ENCODE assay signal across 17 mouse cellular contexts in the genomic region with DNA sequence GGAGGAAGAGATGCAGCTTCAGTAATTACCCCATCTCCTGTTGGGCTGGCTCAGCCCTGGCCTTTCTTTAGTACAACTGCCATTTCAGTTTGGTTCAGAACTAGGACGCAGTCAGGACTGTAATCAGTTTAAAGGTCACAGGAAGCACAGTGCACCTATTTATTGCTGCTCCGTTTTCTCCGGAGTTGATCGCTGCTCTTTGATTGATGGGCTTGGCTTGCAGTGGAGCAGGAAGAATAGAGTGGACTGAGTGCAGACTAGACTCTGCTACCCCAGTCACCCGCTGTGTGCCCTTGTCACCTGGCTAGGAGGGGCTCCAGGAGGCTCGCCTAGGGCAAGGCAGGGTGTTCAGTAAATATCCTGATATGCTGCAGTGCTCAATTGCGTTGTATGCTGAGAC. TPM values are rescaled to one million over a fixed set of nuclear protein-coding genes. Genes with fewer than 3 reads are reported as not detected.
DNase-seq lines count a peak whose midpoint lies in the region; ATAC-seq and TF ChIP-seq lines count a peak whose summit lies in the region.
"Had no signal": no experiment of that assay in that cellular context is flagged by ENCODE, and none has a peak within 500 bp of the region (broad histone marks: within the 10 kb centered on the region; RNA-seq: fewer than 3 reads in every experiment).

No protein-coding gene starts in this region.

- intact Hi-C loops in left cerebral cortex, postnatal 10 days (cut with DNase I): no loop called here

- no peaks in the 10 kb centered on the region for H3K9me3 ChIP-seq in intestine, embryonic 14.5 days (ENCODE audit: control insufficient read depth, low read length)
- no peaks in the 10 kb centered on the region for H3K9me3 ChIP-seq in stomach, embryonic 15.5 days
- H3K9me3 ChIP-seq: forebrain, embryonic 13.5 days; neural tube, embryonic 12.5 days had no signal

- H3K27ac ChIP-seq in layer of hippocampus, adult 2 months: peak overlapping the region; percentile 69
- H3K27ac ChIP-seq in intestine, embryonic 14.5 days (ENCODE audit: low read depth): no peak overlapping the region
- H3K27ac ChIP-seq in stomach, embryonic 15.5 days: no peak overlapping the region
- H3K27ac ChIP-seq: forebrain, embryonic 13.5 days; heart, adult 2 months; left cerebral cortex, adult 2 months; neural tube, embryonic 12.5 days had no signal

- no peak overlapping the region for H3K4me3 ChIP-seq in layer of hippocampus, adult 2 months
- no peak overlapping the region for H3K4me3 ChIP-seq in intestine, embryonic 14.5 days (ENCODE audit: low read depth, low read length)
- no peak overlapping the region for H3K4me3 ChIP-seq in stomach, embryonic 15.5 days (replicated peaks)
- H3K4me3 ChIP-seq: forebrain, embryonic 13.5 days; heart, adult 2 months; left cerebral cortex, adult 2 months; neural tube, embryonic 12.5 days had no signal

- WGBS in intestine, embryonic 14.5 days: 21% methylated on average over 7 of the region's 7 CpGs
- WGBS in stomach, embryonic 15.5 days: 24% methylated on average over 7 of the region's 7 CpGs

- DNase-seq in adrenal gland, adult (ENCODE audit: inconsistent age in 2 of 2, low spot score in 1 of 2): peak; percentile 76 to 85
- DNase-seq in adrenal gland, postnatal 4 days (ENCODE audit: low spot score in 2 of 2): no peak
- no peak for DNase-seq in layer of hippocampus, adult 2 months (ENCODE audit: low spot score in 2 of 2)
- no peak for DNase-seq in layer of hippocampus, adult 11-12 months (ENCODE audit: low spot score)
- peak; percentile 55 for DNase-seq in intestine, embryonic 14.5 days (ENCODE audit: low spot score)
- no peak for DNase-seq in left cerebral cortex, postnatal 10 days (ENCODE audit: extremely low spot score in 1 of 2, low spot score in 2 of 2)
- DNase-seq in right cerebral cortex, postnatal 25 days: no peak
- DNase-seq: cerebellum, adult 8-10 months; embryo, embryonic 11 days; heart, adult 2 months; lung, embryonic 14.5 days; midbrain, embryonic 14.5 days had no signal

- H3K9ac ChIP-seq in intestine, embryonic 14.5 days (ENCODE audit: low read length): no peak overlapping the region
- no peak overlapping the region for H3K9ac ChIP-seq in stomach, embryonic 15.5 days
- H3K9ac ChIP-seq: forebrain, embryonic 13.5 days; lung, embryonic 14.5 days; neural tube, embryonic 12.5 days had no signal

- H3K27me3 ChIP-seq in intestine, embryonic 14.5 days (replicated peaks; ENCODE audit: control insufficient read depth, insufficient read depth, low read length): no peaks in the 10 kb centered on the region
- no peaks in the 10 kb centered on the region for H3K27me3 ChIP-seq in stomach, embryonic 15.5 days (replicated peaks)
- H3K27me3 ChIP-seq: forebrain, embryonic 13.5 days; neural tube, embryonic 12.5 days had no signal

- H3K4me2 ChIP-seq in intestine, embryonic 14.5 days (ENCODE audit: low read length): no peak overlapping the region
- H3K4me2 ChIP-seq in stomach, embryonic 15.5 days: no peak overlapping the region
- H3K4me2 ChIP-seq: forebrain, embryonic 13.5 days; lung, embryonic 14.5 days; neural tube, embryonic 12.5 days had no signal

- TF ChIP-seq CTCF in layer of hippocampus, adult 2 months (conservative IDR thresholded peaks at IDR 0.05): no peak

- ATAC-seq in intestine, embryonic 14.5 days (replicated peaks; ENCODE audit: low FRiP score, low TSS enrichment, low read depth): peak; percentile 76
- ATAC-seq in stomach, embryonic 15.5 days (ENCODE audit: insufficient read depth, low FRiP score, low read depth): peak; percentile 73; the same call in 1 of the 2 replicates
- ATAC-seq: forebrain, embryonic 13.5 days; hindbrain, embryonic 16.5 days had no signal

- H3K36me3 ChIP-seq in intestine, embryonic 14.5 days (ENCODE audit: control insufficient read depth, insufficient read depth, low read length): no peaks in the 10 kb centered on the region
- H3K36me3 ChIP-seq in stomach, embryonic 15.5 days: no peaks in the 10 kb centered on the region
- H3K36me3 ChIP-seq: neural tube, embryonic 12.5 days had no signal

- H3K4me1 ChIP-seq in intestine, embryonic 14.5 days (replicated peaks; ENCODE audit: control insufficient read depth, insufficient read depth, low read length): no peaks in the 10 kb centered on the region
- H3K4me1 ChIP-seq in stomach, embryonic 15.5 days: no peaks in the 10 kb centered on the region
- H3K4me1 ChIP-seq: forebrain, embryonic 13.5 days had no signal

RNA-seq across cellular contexts. Expression of a gene that starts 51.8 kb away (rescaled TPM):
- 10 to 100 TPM; 53.3 to 66.6 TPM for total RNA-seq in adrenal gland, postnatal 4 days (2021)
- 100 to 1,000 TPM; 124 to 134 TPM for total RNA-seq in layer of hippocampus, adult 2 months (2021)
- 6.0 and 7.9 TPM in 2 replicates for polyA plus RNA-seq in intestine, embryonic 14.5 days (2014; fragmentation: Nextera tagmentation; extraction: Ambion mirVana)
- polyA plus RNA-seq in stomach, embryonic 15.5 days (2015; fragmentation: Nextera tagmentation; extraction: Ambion mirVana): 3.0 and 4.7 TPM in 2 replicates
- 10 to 100 TPM; 36.8 to 39.8 TPM for total RNA-seq in left cerebral cortex, postnatal 10 days (2021)

Comparison
In these comparisons a context has a peak if more than half of its experiments do, and no peak if none do; other contexts are left out.
1. DNase-seq: peak in adrenal gland, adult (2 of 2) and intestine, embryonic 14.5 days (single experiment); none in adrenal gland, postnatal 4 days (0 of 2), layer of hippocampus, adult 2 months (0 of 2), layer of hippocampus, adult 11-12 months (single experiment), left cerebral cortex, postnatal 10 days (0 of 2) and right cerebral cortex, postnatal 25 days (single experiment).